Mouse (Mus musculus) heart, embryonic 11.5 days (tissue): ENCODE results near the gene Abr. TPM values are rescaled to one million over a fixed set of nuclear protein-coding genes. Genes with fewer than 3 reads are reported as not detected.

Experiments used
- ATAC-seq: fragments of 200-750 bp; cut with Nextera tagmentation; replicated peaks from 2 replicates; pipeline ENCODE4 v1.8.0; 2017; ENCODE audit warnings: moderate library complexity; ENCODE audit not compliant: insufficient number of reproducible peaks, low FRiP score, low TSS enrichment
- H3K27ac ChIP-seq: fragments of 300-500 bp; sonication (generic); 2 replicates; pipeline ENCODE4 v1.5.1; 2014; ENCODE audit warnings: mild to moderate bottlenecking, low read depth, low read length
- H3K27me3 ChIP-seq: fragments of 300-500 bp; sonication (generic); 2 replicates; pipeline ENCODE4 v1.6.1; 2014; ENCODE audit warnings: mild to moderate bottlenecking, low read length, mixed read lengths; ENCODE audit not compliant: control insufficient read depth, insufficient read depth
- H3K36me3 ChIP-seq: fragments of 300-500 bp; sonication (generic); 2 replicates; pipeline ENCODE4 v1.6.1; 2014; ENCODE audit warnings: mild to moderate bottlenecking, low read length, moderate library complexity, mixed read lengths; ENCODE audit not compliant: control insufficient read depth, insufficient read depth
- H3K4me1 ChIP-seq: fragments of 300-500 bp; sonication (generic); 2 replicates; pipeline ENCODE4 v1.6.1; 2014; ENCODE audit warnings: low read length; ENCODE audit not compliant: control insufficient read depth, insufficient read depth
- H3K4me2 ChIP-seq: fragments of 300-500 bp; sonication (generic); 2 replicates; pipeline ENCODE4 v1.6.1; 2014; ENCODE audit warnings: mild to moderate bottlenecking, moderate library complexity
- H3K4me3 ChIP-seq: fragments of 300-500 bp; sonication (generic); 2 replicates; pipeline ENCODE4 v1.5.1; 2014; ENCODE audit warnings: low read depth, low read length
- H3K9ac ChIP-seq: fragments of 300-500 bp; sonication (generic); 2 replicates; pipeline ENCODE4 v1.6.1; 2014; ENCODE audit warnings: mild to moderate bottlenecking, low read depth, low read length, moderate library complexity
- H3K9me3 ChIP-seq: fragments of 300-500 bp; sonication (generic); replicated peaks from 2 replicates; pipeline ENCODE4 v1.6.1; 2016; ENCODE audit warnings: low read length; ENCODE audit not compliant: control insufficient read depth
- WGBS: fragments of 180-500 bp; shearing (Covaris S2); extraction: QIAGEN DNeasy Blood & Tissue Kit; methylation state at CpG from one replicate; pipeline ENCODE4 v1.1.7; 2014; ENCODE audit not compliant: insufficient replicate concordance; 5-methylcytosine and 5-hydroxymethylcytosine counted together
- polyA plus RNA-seq: library from polyadenylated mRNA; unstranded; fragments of >200 nt; fragmentation: Nextera tagmentation; extraction: Ambion mirVana; gene quantifications from 2 replicates; pipeline ENCODE4 v1.2.1, GENCODE M21; 2014

Abr gene
- 22.9 and 26.2 TPM in 2 replicates for polyA plus RNA-seq

GRCm38 (mm10) chr11:76622152-76622565 is at the start of gene Abr:
Gene Abr, minus strand, starts transcription at chr11:76622314.
- H3K9me3 ChIP-seq: no peaks in the 10 kb centered on the region
- peak within 1 kb of the TSS; percentile 96 for H3K4me2 ChIP-seq
- H3K4me1 ChIP-seq: peaks cover 10% of the 10 kb centered on the region
- H3K4me3 ChIP-seq: peak within 1 kb of the TSS; percentile 69
- H3K36me3 ChIP-seq: no peaks in the 10 kb centered on the region
- H3K27ac ChIP-seq: no peak within 1 kb of the TSS
- under 1% methylated on average over 31 of the region's 31 CpGs for WGBS
- no peak for ATAC-seq
- peak within 1 kb of the TSS; percentile 64 for H3K9ac ChIP-seq
- peaks cover 11% of the 10 kb centered on the region for H3K27me3 ChIP-seq

DNA sequence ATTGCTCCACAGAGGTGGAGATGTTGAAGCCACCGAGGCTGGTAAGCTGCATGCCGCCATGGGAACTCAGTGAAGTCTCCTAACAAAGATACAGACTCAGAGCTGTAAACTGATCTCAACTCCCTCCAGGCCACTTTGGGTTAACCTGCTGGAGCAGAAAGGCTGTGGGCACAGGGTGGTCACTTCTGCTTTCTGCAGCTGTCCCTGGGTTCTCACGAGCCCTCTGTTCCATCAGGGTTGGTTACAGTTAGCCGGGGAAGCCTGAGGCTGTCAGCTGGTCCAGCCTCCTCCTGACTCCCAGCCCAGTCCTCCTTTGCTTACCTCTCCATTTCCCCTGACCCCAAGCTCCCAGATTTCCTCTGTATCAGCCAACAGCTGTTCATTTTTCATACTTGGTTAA is 45.7 kb upstream of the Abr start:
- no peak overlapping the region for H3K4me3 ChIP-seq
- no peak overlapping the region for H3K27ac ChIP-seq
- ATAC-seq: no peak
- H3K27me3 ChIP-seq: peaks cover 69% of the 10 kb centered on the region
- peaks cover 6% of the 10 kb centered on the region for H3K4me1 ChIP-seq
- WGBS: 18% methylated on average over 4 of the region's 4 CpGs
- H3K36me3 ChIP-seq: no peaks in the 10 kb centered on the region
- H3K4me2 ChIP-seq: no peak overlapping the region
- H3K9ac ChIP-seq: no peak overlapping the region
- H3K9me3 ChIP-seq: no peaks in the 10 kb centered on the region

- H3K9ac ChIP-seq: no peak overlapping the region
- no peaks in the 10 kb centered on the region for H3K9me3 ChIP-seq
- ATAC-seq: no peak
- peaks cover 53% of the 10 kb centered on the region for H3K27me3 ChIP-seq
- no peaks in the 10 kb centered on the region for H3K36me3 ChIP-seq
- WGBS: 7% methylated on average over 35 of the region's 35 CpGs
- peak overlapping the region; percentile 63 for H3K4me2 ChIP-seq
- H3K4me3 ChIP-seq: peak overlapping the region; percentile 38
- H3K27ac ChIP-seq: no peak overlapping the region
- H3K4me1 ChIP-seq: 0 out of 2 replicates have a peak, but pooled peaks cover 2% of the 10 kb centered on the region
These were observed 44.0 kb upstream of the Abr start for GRCm38 (mm10) chr11:76666002-76666649.

- no peak overlapping the region for H3K4me2 ChIP-seq
- WGBS: 38% methylated on average over 7 of the region's 7 CpGs
- no peak overlapping the region for H3K4me3 ChIP-seq
- H3K9me3 ChIP-seq: no peaks in the 10 kb centered on the region
- no peak overlapping the region for H3K27ac ChIP-seq
- no peak overlapping the region for H3K9ac ChIP-seq
- no peaks in the 10 kb centered on the region for H3K36me3 ChIP-seq
- peaks cover 25% of the 10 kb centered on the region for H3K27me3 ChIP-seq
- ATAC-seq: no peak
- H3K4me1 ChIP-seq: 0 out of 2 replicates have a peak, but pooled peaks cover 2% of the 10 kb centered on the region
These were observed 39.8 kb upstream of the Abr start for GRCm38 (mm10) chr11:76661790-76662468.

- 76% methylated on average over 14 of the region's 14 CpGs for WGBS
- ATAC-seq: no peak
These were observed 37.2 kb upstream of the Abr start for GRCm38 (mm10) chr11:76659138-76659930.

DNA sequence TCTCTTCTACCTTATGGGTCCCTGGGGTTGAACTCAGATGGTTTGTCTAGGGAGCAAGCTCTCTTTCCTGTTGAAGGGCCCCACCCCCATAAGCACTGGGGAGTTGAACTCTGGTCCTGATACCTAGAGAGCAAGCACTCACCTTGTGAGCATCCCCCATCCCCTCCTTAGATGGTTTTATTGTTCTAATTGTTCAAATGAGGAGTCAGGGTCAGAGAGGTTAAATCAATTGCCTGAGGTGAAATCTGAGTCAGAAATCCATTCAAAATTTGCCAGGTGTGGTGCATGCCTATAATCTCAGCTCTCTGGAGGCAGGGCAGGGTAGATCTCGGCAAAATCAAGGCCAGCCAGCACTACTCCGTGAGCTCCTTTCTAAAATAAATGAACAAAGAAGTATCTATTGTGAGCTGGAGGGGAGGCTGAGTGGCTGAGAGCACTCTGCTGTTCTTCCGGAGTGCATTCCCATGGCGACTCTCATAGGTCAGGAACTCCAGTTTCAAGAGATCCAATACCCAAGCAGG is 35.4 kb upstream of the Abr start:
- 43% methylated on average over 4 of the region's 4 CpGs for WGBS
- H3K4me3 ChIP-seq: no peak overlapping the region
- ATAC-seq: no peak
- no peaks in the 10 kb centered on the region for H3K4me1 ChIP-seq
- H3K36me3 ChIP-seq: no peaks in the 10 kb centered on the region
- no peaks in the 10 kb centered on the region for H3K27me3 ChIP-seq
- no peak overlapping the region for H3K9ac ChIP-seq
- no peak overlapping the region for H3K27ac ChIP-seq
- H3K4me2 ChIP-seq: no peak overlapping the region
- no peaks in the 10 kb centered on the region for H3K9me3 ChIP-seq

More at GRCm38 (mm10) chr11:76659138-76659930, 37.2 kb upstream of the Abr start:
- no peaks in the 10 kb centered on the region for H3K27me3 ChIP-seq
- no peak overlapping the region for H3K9ac ChIP-seq
- no peak overlapping the region for H3K27ac ChIP-seq
- H3K36me3 ChIP-seq: no peaks in the 10 kb centered on the region
- H3K4me3 ChIP-seq: no peak overlapping the region
- no peak overlapping the region for H3K4me2 ChIP-seq
- H3K4me1 ChIP-seq: no peaks in the 10 kb centered on the region
- no peaks in the 10 kb centered on the region for H3K9me3 ChIP-seq

GRCm38 (mm10) chr11:76655106-76655505 is 33.0 kb upstream of the Abr start:
- H3K27me3 ChIP-seq: no peaks in the 10 kb centered on the region
- 6% methylated on average over 10 of the region's 10 CpGs for WGBS
- no peaks in the 10 kb centered on the region for H3K4me1 ChIP-seq
- no peak overlapping the region for H3K9ac ChIP-seq
- H3K27ac ChIP-seq: no peak overlapping the region
- peak overlapping the region; percentile 52 for H3K4me2 ChIP-seq
- no peak overlapping the region for H3K4me3 ChIP-seq
- no peak for ATAC-seq
- no peaks in the 10 kb centered on the region for H3K36me3 ChIP-seq
- H3K9me3 ChIP-seq: no peaks in the 10 kb centered on the region

GRCm38 (mm10) chr11:76652838-76653334 is 30.8 kb upstream of the Abr start:
- ATAC-seq: no peak
- 62% methylated on average over 3 of the region's 3 CpGs for WGBS

More at GRCm38 (mm10) chr11:76652838-76653334, 30.8 kb upstream of the Abr start:
- Histone ChIP-seq H3K4me2 (no peak overlapping the region), H3K36me3 (no peaks in the 10 kb centered on the region), H3K9ac (no peak overlapping the region), H3K27me3 (no peaks in the 10 kb centered on the region), H3K4me1 (no peaks in the 10 kb centered on the region), H3K4me3 (no peak overlapping the region), H3K9me3 (no peaks in the 10 kb centered on the region), H3K27ac (no peak overlapping the region)
